Mouse (Mus musculus) limb, embryonic 15.5 days (tissue): Measurements from ENCODE around the gene Fgd2. TPM values are rescaled to one million over a fixed set of nuclear protein-coding genes. Genes with fewer than 3 reads are reported as not detected.

Experiments
- ATAC-seq: fragments of 200-750 bp; cut with Nextera tagmentation; 2 replicates; pipeline ENCODE4 v1.8.0; 2017; ENCODE audit warnings: low read depth, moderate TSS enrichment; ENCODE audit not compliant: insufficient number of reproducible peaks, low FRiP score, low TSS enrichment
- H3K27ac ChIP-seq: fragments of 300-500 bp; sonication (generic); 2 replicates; pipeline ENCODE4 v1.5.1; 2015; ENCODE audit warnings: moderate library complexity, mild to moderate bottlenecking, inconsistent platforms
- H3K27me3 ChIP-seq: fragments of 300-500 bp; sonication (generic); 2 replicates; pipeline ENCODE4 v1.6.1; 2015; ENCODE audit warnings: inconsistent platforms
- H3K36me3 ChIP-seq: fragments of 300-500 bp; sonication (generic); 2 replicates; pipeline ENCODE4 v1.6.1; 2015; ENCODE audit warnings: inconsistent platforms
- H3K4me1 ChIP-seq: fragments of 300-500 bp; sonication (generic); 2 replicates; pipeline ENCODE4 v1.6.1; 2015; ENCODE audit warnings: inconsistent platforms
- H3K4me2 ChIP-seq: fragments of 300-500 bp; sonication (generic); 2 replicates; pipeline ENCODE4 v1.6.1; 2015; ENCODE audit warnings: mild to moderate bottlenecking, inconsistent platforms
- H3K4me3 ChIP-seq: fragments of 300-500 bp; sonication (generic); 2 replicates; pipeline ENCODE4 v1.5.1; 2015; ENCODE audit warnings: mild to moderate bottlenecking, inconsistent platforms
- H3K9ac ChIP-seq: fragments of 300-500 bp; sonication (generic); 2 replicates; pipeline ENCODE4 v1.6.1; 2015; ENCODE audit warnings: inconsistent platforms
- H3K9me3 ChIP-seq: fragments of 300-500 bp; sonication (generic); 2 replicates; pipeline ENCODE4 v1.6.1; 2016; ENCODE audit warnings: inconsistent platforms
- WGBS: fragments of 180-500 bp; shearing (Covaris S2); methylation state at CpG from one replicate; pipeline ENCODE4 v1.1.7; 2015; 5-methylcytosine and 5-hydroxymethylcytosine counted together
- polyA plus RNA-seq: library from polyadenylated mRNA; unstranded; fragments of >200 nt; fragmentation: Nextera tagmentation; extraction: Ambion mirVana; gene quantifications from 2 replicates; pipeline ENCODE4 v1.2.1, GENCODE M21; 2015

Gene Fgd2
- polyA plus RNA-seq, 1 experiment from 2014 or later = 8.5 TPM

DNA sequence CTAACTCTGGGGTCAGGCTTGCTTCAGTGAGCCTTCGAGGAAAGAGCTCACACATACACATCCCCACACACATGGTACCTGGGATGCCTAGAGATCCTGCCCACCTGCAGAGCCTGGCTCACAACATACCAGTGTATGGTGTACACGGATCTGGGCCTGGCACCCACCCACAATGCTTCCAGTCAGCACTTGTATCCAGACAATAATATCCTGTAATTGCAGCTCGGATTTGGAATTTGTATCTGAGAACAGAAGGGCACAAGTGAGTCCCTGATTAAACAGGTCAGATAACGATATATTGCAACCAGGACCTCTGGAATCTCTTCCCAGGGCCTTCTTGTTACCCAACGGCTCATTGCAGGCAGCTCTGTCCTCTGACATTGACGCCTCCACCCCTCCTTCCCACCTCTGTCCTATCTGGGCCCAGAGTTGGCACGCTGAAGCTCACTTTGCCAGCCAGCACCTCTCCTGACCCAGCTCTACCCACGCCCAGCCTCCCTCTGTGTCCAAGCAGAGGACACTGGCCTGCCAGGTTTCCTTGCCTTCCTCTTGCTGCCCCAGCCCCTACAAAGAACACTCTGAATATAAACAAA lies 62.3 kb downstream of the Fgd2 start:
- Histone ChIP-seq H3K4me3 (no peak overlapping the region), H3K4me1 (peaks cover 11% of the 10 kb centered on the region), H3K27ac (no peak overlapping the region), H3K27me3 (no peaks in the 10 kb centered on the region), H3K4me2 (no peak overlapping the region), H3K9ac (no peak overlapping the region), H3K9me3 (no peaks in the 10 kb centered on the region), H3K36me3 (no peaks in the 10 kb centered on the region)
- WGBS = 69% methylated on average over 8 of the region's 8 CpGs
- ATAC-seq = no peak

GRCm38 (mm10) chr17:29423991-29424390 lies 63.3 kb downstream of the Fgd2 start:
- Histone ChIP-seq H3K36me3 (no peaks in the 10 kb centered on the region), H3K27me3 (no peaks in the 10 kb centered on the region), H3K4me3 (no peak overlapping the region), H3K27ac (no peak overlapping the region), H3K9ac (no peak overlapping the region), H3K9me3 (no peaks in the 10 kb centered on the region), H3K4me2 (no peak overlapping the region), H3K4me1 (peaks cover 11% of the 10 kb centered on the region)
- WGBS = 89% methylated on average over 2 of the region's 2 CpGs
- ATAC-seq = no peak

GRCm38 (mm10) chr17:29425345-29425744 lies 64.6 kb downstream of the Fgd2 start:
- no peak for ATAC-seq
- Histone ChIP-seq H3K9me3 (no peaks in the 10 kb centered on the region), H3K4me1 (peaks cover 10% of the 10 kb centered on the region), H3K9ac (no peak overlapping the region), H3K27me3 (no peaks in the 10 kb centered on the region), H3K4me2 (no peak overlapping the region), H3K27ac (0 out of 2 replicates have a peak overlapping the region, but pooled peaks have one; percentile 7), H3K36me3 (no peaks in the 10 kb centered on the region), H3K4me3 (no peak overlapping the region)
- WGBS = 62% methylated on average over 9 of the region's 9 CpGs

GRCm38 (mm10) chr17:29428213-29428612 lies 67.5 kb downstream of the Fgd2 start:
- Histone ChIP-seq H3K9me3 (no peaks in the 10 kb centered on the region), H3K27ac (peak overlapping the region; percentile 28; the same call in 1 of the 2 replicates), H3K4me3 (no peak overlapping the region), H3K9ac (no peak overlapping the region), H3K4me1 (peaks cover 10% of the 10 kb centered on the region), H3K36me3 (no peaks in the 10 kb centered on the region), H3K4me2 (no peak overlapping the region), H3K27me3 (no peaks in the 10 kb centered on the region)
- 17% methylated on average over 8 of the region's 8 CpGs for WGBS
- ATAC-seq = no peak

DNA sequence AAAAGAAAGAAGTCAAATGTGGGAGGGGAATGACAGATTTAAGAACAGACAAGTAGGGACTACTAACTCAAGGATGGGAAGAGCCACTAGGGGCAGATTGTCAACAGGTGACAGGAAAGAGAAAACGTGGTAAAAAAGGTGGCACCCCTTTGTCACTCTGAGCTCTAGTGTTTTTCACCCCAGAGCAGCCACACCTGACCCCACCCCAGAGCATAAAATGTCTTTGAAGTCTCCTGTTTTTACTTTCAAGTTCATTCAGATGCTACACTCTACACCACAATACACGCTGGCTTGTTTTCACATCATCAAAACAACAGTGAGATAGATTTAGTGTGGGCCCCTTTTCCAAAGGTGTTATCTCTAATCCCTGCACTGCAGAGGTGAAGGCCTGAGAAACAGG lies 68.1 kb downstream of the Fgd2 start:
- 29% methylated on average over 2 of the region's 2 CpGs for WGBS
- H3K4me1 ChIP-seq = peaks cover 10% of the 10 kb centered on the region
- no peak for ATAC-seq
- H3K9ac ChIP-seq = no peak overlapping the region
- H3K4me3 ChIP-seq = no peak overlapping the region
- no peaks in the 10 kb centered on the region for H3K36me3 ChIP-seq
- H3K27me3 ChIP-seq = no peaks in the 10 kb centered on the region
- H3K27ac ChIP-seq = no peak overlapping the region
- H3K4me2 ChIP-seq = no peak overlapping the region
- no peaks in the 10 kb centered on the region for H3K9me3 ChIP-seq

Other genes starting within 250 kb of the Fgd2 start
- 5.1 and 5.6 TPM in 2 replicates for gene Rab44, start 246.8 kb upstream of the Fgd2 start, polyA plus RNA-seq
- gene Cpne5, start 122.7 kb upstream of the Fgd2 start, polyA plus RNA-seq = 15.0 and 15.4 TPM in 2 replicates
- 130 and 132 TPM in 2 replicates for gene Ppil1, start 96.7 kb upstream of the Fgd2 start, polyA plus RNA-seq
- gene BC004004, start 92.1 kb upstream of the Fgd2 start, polyA plus RNA-seq = 84.1 and 95.5 TPM in 2 replicates
- 6.5 and 8.0 TPM in 2 replicates for gene Pi16, start 43.2 kb upstream of the Fgd2 start, polyA plus RNA-seq
- 267 and 334 TPM in 2 replicates for gene Mtch1, start 13.0 kb upstream of the Fgd2 start, polyA plus RNA-seq
- 20.0 and 21.6 TPM in 2 replicates for gene Pim1, start 129.8 kb downstream of the Fgd2 start, polyA plus RNA-seq
- not detected in 2 replicates for gene Gm17657, start 188.7 kb downstream of the Fgd2 start, polyA plus RNA-seq
- gene Tbc1d22b, start 188.9 kb downstream of the Fgd2 start, polyA plus RNA-seq = 13.4 and 14.7 TPM in 2 replicates
- 0.73 and 1.1 TPM in 2 replicates for gene Tmem217, start 191.5 kb downstream of the Fgd2 start, polyA plus RNA-seq